Mouse (Mus musculus): ENCODE results near the gene Med15. TPM values are rescaled to one million over a fixed set of nuclear protein-coding genes. Genes with fewer than 3 reads are reported as not detected.

The Med15 gene
- polyA plus RNA-seq, 1 experiment from 2014 or later = 11.6 TPM

DNA sequence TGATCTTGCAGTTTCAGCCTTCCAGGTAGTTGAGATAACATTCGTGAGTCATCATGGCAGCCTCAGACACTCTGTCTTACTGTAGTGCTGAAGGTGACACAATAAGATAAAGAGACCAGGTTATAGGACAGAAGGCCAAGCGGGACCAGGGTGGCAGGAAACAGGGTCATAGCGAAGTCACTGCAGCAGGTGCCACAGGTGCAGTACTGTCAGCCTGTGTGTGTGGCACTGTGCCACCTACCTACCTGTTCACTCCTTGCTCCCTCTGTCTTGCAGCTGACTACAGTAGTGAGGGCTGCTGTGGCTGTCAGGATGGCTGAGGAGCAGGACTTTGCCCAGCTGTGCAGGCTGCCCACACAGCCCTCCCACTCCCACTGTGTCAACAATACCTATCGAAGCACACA, 31.4 kb upstream of the Med15 start:
- no peak overlapping the region for H3K4me3 ChIP-seq (ENCODE audit: low read depth, low read length)
- no peak overlapping the region; the same call in 1 of the 2 replicates for H3K9ac ChIP-seq (replicated peaks)
- H3K9me3 ChIP-seq (ENCODE audit: low read length) = no peaks in the 10 kb centered on the region
- ATAC-seq (no peak), DNase-seq (peak; percentile 21)
- H3K27ac ChIP-seq (ENCODE audit: low read depth) = no peak overlapping the region
- H3K27me3 ChIP-seq (ENCODE audit: insufficient read depth, low read length) = no peaks in the 10 kb centered on the region
- no peak overlapping the region; the same call in 1 of the 2 replicates for H3K4me2 ChIP-seq (ENCODE audit: low read depth, low read length)
- TF ChIP-seq CTCF (IDR thresholded peaks at IDR 0.05; ENCODE audit: low read depth) = no peak
- TF ChIP-seq EP300 (IDR thresholded peaks at IDR 0.05; ENCODE audit: low read depth) = no peak
- H3K4me1 ChIP-seq (ENCODE audit: insufficient read depth) = peaks cover 22% of the 10 kb centered on the region
- 56% methylated on average over 4 of the region's 4 CpGs for WGBS (ENCODE audit: insufficient replicate concordance)
- no peaks in the 10 kb centered on the region; the same call in 1 of the 2 replicates for H3K36me3 ChIP-seq (replicated peaks; ENCODE audit: insufficient read depth, low read length)

DNA sequence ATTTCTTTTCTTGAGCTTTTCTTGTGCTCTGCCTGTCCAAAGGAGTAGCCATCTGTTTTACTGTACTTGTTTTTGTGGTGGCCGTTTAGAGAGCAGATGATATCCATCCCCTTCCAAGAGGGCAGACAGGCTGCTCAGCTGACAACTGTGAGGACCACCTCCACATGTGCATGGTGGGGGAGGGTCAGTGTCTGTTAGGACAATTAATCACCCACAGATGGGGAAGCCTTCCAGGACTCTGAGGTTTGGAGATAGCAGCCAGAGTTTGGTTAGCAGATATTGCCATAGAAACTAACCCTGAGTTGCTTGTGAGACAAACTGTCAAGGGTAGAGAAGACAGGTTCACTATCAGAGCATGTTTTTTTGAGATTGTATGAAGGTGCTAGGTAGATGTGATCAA, 28.4 kb upstream of the Med15 start:
- Histone ChIP-seq H3K27ac (ENCODE audit: low read depth) (no peak overlapping the region), H3K9me3 (ENCODE audit: low read length) (no peaks in the 10 kb centered on the region), H3K4me2 (ENCODE audit: low read depth, low read length) (peak overlapping the region; percentile 5; the same call in 1 of the 2 replicates), H3K36me3 (replicated peaks; ENCODE audit: insufficient read depth, low read length) (no peaks in the 10 kb centered on the region), H3K4me1 (ENCODE audit: insufficient read depth) (peaks cover 27% of the 10 kb centered on the region), H3K27me3 (ENCODE audit: insufficient read depth, low read length) (no peaks in the 10 kb centered on the region), H3K4me3 (ENCODE audit: low read depth, low read length) (no peak overlapping the region), H3K9ac (replicated peaks) (no peak overlapping the region)
- TF ChIP-seq CTCF (IDR thresholded peaks at IDR 0.05; ENCODE audit: low read depth) = no peak
- peak; percentile 66; the same call in 1 of the 2 replicates for TF ChIP-seq EP300 (IDR thresholded peaks at IDR 0.05; ENCODE audit: low read depth)
- DNase-seq (no peak), ATAC-seq (peak; percentile 52)
- WGBS (ENCODE audit: insufficient replicate concordance) = 39% methylated on average over 1 of the region's 1 CpGs

DNA sequence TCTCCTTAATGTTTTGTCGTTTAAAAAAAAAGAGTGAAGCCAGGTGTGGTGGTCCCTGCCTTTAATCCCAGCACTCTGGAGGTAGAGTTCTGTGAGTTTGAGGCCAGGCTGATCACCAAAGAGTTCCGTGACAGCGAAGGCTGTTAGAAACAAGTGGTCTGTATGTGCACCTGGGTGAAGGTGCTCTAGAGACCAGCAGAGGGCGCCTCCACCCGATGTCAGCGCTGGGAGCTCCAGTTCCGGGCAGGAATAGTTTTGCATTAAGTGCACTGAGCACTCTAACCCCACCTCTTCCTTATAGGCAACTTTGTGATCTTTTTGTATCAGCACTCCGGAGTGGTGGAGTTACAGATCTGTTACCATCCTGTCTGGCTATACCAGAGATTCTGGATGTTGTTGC, 28.0 kb upstream of the Med15 start:
- Histone ChIP-seq H3K27me3 (ENCODE audit: insufficient read depth, low read length) (no peaks in the 10 kb centered on the region), H3K27ac (ENCODE audit: low read depth) (no peak overlapping the region), H3K4me1 (ENCODE audit: insufficient read depth) (peaks cover 24% of the 10 kb centered on the region), H3K36me3 (replicated peaks; ENCODE audit: insufficient read depth, low read length) (no peaks in the 10 kb centered on the region), H3K4me2 (ENCODE audit: low read depth, low read length) (peak overlapping the region; percentile 76), H3K9ac (replicated peaks) (peak overlapping the region; percentile 61; the same call in 1 of the 2 replicates), H3K4me3 (ENCODE audit: low read depth, low read length) (no peak overlapping the region), H3K9me3 (ENCODE audit: low read length) (no peaks in the 10 kb centered on the region)
- TF ChIP-seq EP300 (IDR thresholded peaks at IDR 0.05; ENCODE audit: low read depth) (no peak), CTCF (IDR thresholded peaks at IDR 0.05; ENCODE audit: low read depth) (peak; percentile 82)
- DNase-seq = peak; percentile 64
- WGBS (ENCODE audit: insufficient replicate concordance) = 33% methylated on average over 8 of the region's 8 CpGs
- peak; percentile 54 for ATAC-seq

DNA sequence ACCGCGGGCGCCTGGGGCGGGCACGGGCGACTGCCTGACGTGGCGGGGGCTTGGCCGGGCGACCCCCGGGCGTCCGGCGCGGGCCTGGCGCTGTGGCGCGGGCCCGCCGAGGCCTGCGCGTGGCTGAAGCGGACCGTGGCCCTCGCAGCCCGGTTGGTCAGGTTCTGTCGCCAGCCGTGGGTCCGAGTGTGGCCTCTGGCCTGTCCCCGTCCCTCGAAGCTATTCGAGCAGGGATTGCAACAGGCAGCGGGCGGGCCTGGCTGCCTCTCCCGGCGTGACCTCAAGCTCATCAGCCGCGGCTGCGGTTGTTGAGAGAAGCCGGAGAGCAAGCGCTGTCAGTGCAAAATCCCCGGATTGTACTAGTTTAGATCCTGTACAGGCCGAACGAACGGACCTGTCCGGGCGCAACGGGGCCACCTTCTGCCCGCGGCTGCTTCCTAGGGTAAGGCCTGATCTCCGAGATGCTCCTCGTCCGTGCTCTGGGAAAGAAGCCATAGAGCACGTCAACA, 27.2 kb upstream of the Med15 start:
- peaks cover 23% of the 10 kb centered on the region for H3K4me1 ChIP-seq (ENCODE audit: insufficient read depth)
- H3K27ac ChIP-seq (ENCODE audit: low read depth) = peak overlapping the region; percentile 63
- DNase-seq (peak; percentile 68), ATAC-seq (peak; percentile 74)
- peak overlapping the region; percentile 61 for H3K9ac ChIP-seq (replicated peaks)
- no peak for TF ChIP-seq CTCF (IDR thresholded peaks at IDR 0.05; ENCODE audit: low read depth)
- TF ChIP-seq EP300 (IDR thresholded peaks at IDR 0.05; ENCODE audit: low read depth) = no peak
- H3K36me3 ChIP-seq (replicated peaks; ENCODE audit: insufficient read depth, low read length) = no peaks in the 10 kb centered on the region
- WGBS (ENCODE audit: insufficient replicate concordance) = 1% methylated on average over 54 of the region's 54 CpGs
- H3K27me3 ChIP-seq (ENCODE audit: insufficient read depth, low read length) = no peaks in the 10 kb centered on the region
- H3K4me3 ChIP-seq (ENCODE audit: low read depth, low read length) = peak overlapping the region; percentile 48
- peak overlapping the region; percentile 76 for H3K4me2 ChIP-seq (ENCODE audit: low read depth, low read length)
- H3K9me3 ChIP-seq (ENCODE audit: low read length) = no peaks in the 10 kb centered on the region

DNA sequence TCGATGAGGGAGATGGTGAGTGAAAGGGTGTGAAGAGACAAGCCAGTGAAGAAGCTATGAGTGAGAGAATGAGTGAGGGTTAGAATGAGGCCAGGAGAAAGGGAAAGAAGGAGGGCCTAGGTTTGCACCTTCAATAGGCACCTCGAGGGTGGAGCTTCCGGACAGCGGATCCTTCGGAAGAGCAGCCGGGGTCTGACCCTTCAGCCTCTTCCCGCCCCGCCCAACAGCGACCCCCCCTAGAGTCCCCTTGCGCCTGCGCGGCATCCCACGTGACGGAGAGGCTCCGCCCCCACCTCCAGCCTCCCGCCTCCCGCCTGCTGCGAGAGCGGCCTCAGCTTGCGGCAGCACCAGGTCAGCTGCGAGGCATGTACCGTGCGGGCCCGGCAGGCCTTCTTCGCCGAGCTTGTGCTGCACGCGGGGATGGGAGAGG, 26.7 kb upstream of the Med15 start, which contains the start of gene Klhl22:
Gene Klhl22 (plus strand): TSS at position 275 of the 430 bp plus-strand sequence.
- no peak for TF ChIP-seq EP300 (IDR thresholded peaks at IDR 0.05; ENCODE audit: low read depth)
- TF ChIP-seq CTCF (IDR thresholded peaks at IDR 0.05; ENCODE audit: low read depth) = 0 out of 2 replicates have a peak, but pooled peaks have one; percentile 2
- H3K27ac ChIP-seq (ENCODE audit: low read depth) = peak within 1 kb of the TSS; percentile 63

DNA sequence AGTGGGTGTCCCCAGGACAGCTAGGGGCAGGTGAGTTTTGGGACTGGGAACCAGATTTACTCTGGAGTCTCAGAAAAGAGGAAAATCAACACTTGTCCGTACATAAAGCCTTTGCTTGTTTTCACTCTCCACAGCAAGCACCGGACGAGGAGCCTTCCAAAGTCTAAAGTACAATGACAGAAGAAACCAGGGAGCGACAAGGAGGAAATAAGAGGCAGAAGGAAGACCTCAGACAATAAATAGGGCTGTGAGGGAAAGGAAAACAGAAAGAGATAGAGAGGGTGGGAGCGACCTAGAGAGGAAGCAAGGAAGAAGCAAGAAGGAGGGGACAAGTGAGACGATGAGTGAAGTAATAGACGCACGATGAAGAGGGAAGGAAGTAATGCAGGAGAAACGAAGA, 26.2 kb upstream of the Med15 start:
- 34% methylated on average over 9 of the region's 9 CpGs for WGBS (ENCODE audit: insufficient replicate concordance)
- peaks cover 20% of the 10 kb centered on the region for H3K4me1 ChIP-seq (ENCODE audit: insufficient read depth)
- ATAC-seq = no peak
- TF ChIP-seq CTCF (IDR thresholded peaks at IDR 0.05; ENCODE audit: low read depth) = no peak
- TF ChIP-seq EP300 (IDR thresholded peaks at IDR 0.05; ENCODE audit: low read depth) = no peak
- peak overlapping the region; percentile 48 for H3K4me3 ChIP-seq (ENCODE audit: low read depth, low read length)
- H3K36me3 ChIP-seq (replicated peaks; ENCODE audit: insufficient read depth, low read length) = no peaks in the 10 kb centered on the region
- peak overlapping the region; percentile 76 for H3K4me2 ChIP-seq (ENCODE audit: low read depth, low read length)
- H3K9ac ChIP-seq (replicated peaks) = no peak overlapping the region
- no peak overlapping the region for H3K27ac ChIP-seq (ENCODE audit: low read depth)
- no peaks in the 10 kb centered on the region for H3K9me3 ChIP-seq (ENCODE audit: low read length)
- H3K27me3 ChIP-seq (ENCODE audit: insufficient read depth, low read length) = no peaks in the 10 kb centered on the region
- no peak for DNase-seq

More for the DNA sequence above, 26.7 kb upstream of the Med15 start, which contains the start of gene Klhl22:
- H3K36me3 ChIP-seq (replicated peaks; ENCODE audit: insufficient read depth, low read length) = no peaks in the 10 kb centered on the region
- peak within 1 kb of the TSS; percentile 48 for H3K4me3 ChIP-seq (ENCODE audit: low read depth, low read length)
- peaks cover 23% of the 10 kb centered on the region for H3K4me1 ChIP-seq (ENCODE audit: insufficient read depth)
- peak within 1 kb of the TSS; percentile 76 for H3K4me2 ChIP-seq (ENCODE audit: low read depth, low read length)
- peak within 1 kb of the TSS; percentile 61 for H3K9ac ChIP-seq (replicated peaks)
- no peaks in the 10 kb centered on the region for H3K27me3 ChIP-seq (ENCODE audit: insufficient read depth, low read length)
- ATAC-seq = peak; percentile 87
- DNase-seq = peak; percentile 89
- WGBS (ENCODE audit: insufficient replicate concordance) = 2% methylated on average over 26 of the region's 28 CpGs
- no peaks in the 10 kb centered on the region for H3K9me3 ChIP-seq (ENCODE audit: low read length)
